Mouse (Mus musculus): ENCODE results near the gene Olfr61.
"Not testable (repeated sequence)": the region's sequence is repeated elsewhere in the genome, so short reads cannot be mapped to it uniquely, and the experiment has no call there.

DNA sequence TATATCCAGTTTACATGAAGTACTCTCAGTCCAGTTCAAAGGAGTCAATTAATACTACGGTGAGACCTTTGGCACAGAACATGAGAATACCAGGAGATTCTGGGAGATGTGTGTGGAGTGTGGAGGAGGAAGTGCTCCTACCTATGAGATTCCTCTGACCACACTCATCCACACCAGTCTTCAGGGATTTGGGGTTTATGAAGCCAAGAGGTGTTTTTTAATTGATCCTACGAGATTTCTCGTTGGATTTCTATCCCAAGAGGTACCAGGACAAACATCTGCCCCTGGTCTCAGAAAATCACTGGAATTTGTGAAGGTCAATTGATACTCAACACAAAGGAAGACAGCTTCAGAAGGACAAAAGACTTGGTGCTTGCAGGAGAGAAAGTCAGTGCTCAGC is at the start of gene Olfr61:
- TF ChIP-seq POLR2A (IDR thresholded peaks at IDR 0.05; ENCODE audit: insufficient read length, low read depth); MYOG (IDR thresholded peaks at IDR 0.05; ENCODE audit: control insufficient read depth in 1 of 3, insufficient read depth in 1 of 3, insufficient read length in 2 of 3, low read depth in 2 of 3); CEBPB (IDR thresholded peaks at IDR 0.05; ENCODE audit: insufficient read depth, poor library complexity, severe bottlenecking); E2F4 (IDR thresholded peaks at IDR 0.05; ENCODE audit: insufficient read depth); TCF12 (IDR thresholded peaks at IDR 0.05; ENCODE audit: insufficient read depth, poor library complexity, severe bottlenecking); MAX (IDR thresholded peaks at IDR 0.05; ENCODE audit: low read depth); POLR2AphosphoS2 (IDR thresholded peaks at IDR 0.05; ENCODE audit: insufficient read length, low read depth): not testable (repeated sequence)

Measured in myocyte (in vitro differentiated cells).